Mouse (Mus musculus) urinary bladder, adult 18-20 months (tissue): Measurements from ENCODE around the gene Fam111a.
A peak's percentile ranks its signal among the peaks of the same experiment; 100 is the strongest.
"Not testable (repeated sequence)": the region's sequence is repeated elsewhere in the genome, so short reads cannot be mapped to it uniquely, and the experiment has no call there.

Experiments
- DNase-seq, 2 experiments: peaks; one replicate each; pipeline ENCODE4 v3.0.0; 2022; ENCODE audit warnings: low spot score in 2 of 2, mixed read lengths in 2 of 2

Fam111a gene

GRCm38 (mm10) chr19:12545440-12545839 lies at the start of gene Fam111a:
TSS of gene Fam111a (plus strand) at chr19:12545740.
- not testable (repeated sequence) for DNase-seq

DNA sequence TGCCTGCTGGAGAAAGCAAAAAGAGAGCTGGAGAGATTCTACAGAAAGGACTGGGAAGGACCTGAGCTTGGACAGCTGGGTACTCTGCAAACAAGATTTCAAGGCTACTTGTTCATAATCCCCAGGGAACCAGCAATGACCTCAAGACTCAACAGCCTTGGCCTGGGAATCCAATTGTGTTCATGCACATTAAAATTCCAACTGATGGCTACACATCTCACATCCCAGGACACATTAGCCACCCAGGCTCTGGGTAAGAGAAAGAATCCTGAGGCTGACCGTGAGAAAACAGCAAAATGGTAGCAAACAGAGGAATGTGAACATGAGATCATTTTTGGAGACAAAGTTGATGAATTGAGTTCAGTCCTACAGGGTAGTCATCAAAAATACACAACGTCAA lies 49.3 kb upstream of the Fam111a start:
- no peak for DNase-seq

DNA sequence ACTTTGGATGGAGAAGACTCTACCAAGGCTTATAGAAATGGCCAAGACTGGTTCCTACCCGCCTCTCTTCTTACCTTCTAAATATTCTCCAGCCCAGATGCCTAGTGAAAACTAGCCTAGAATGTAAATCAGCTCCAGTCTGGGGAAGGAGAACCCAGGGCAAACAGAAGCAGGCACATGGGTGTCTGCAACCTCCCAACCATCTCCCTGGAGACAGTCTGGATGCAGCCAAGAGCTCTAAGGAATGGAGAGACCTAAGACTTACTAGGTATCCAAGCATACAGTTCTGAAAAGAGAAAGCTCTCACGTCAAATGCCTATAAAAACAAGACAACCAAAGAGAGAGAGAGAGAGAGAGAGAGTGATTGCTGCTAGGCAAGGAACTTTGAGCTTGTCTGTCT lies 47.6 kb upstream of the Fam111a start:
- DNase-seq: no peak

DNA sequence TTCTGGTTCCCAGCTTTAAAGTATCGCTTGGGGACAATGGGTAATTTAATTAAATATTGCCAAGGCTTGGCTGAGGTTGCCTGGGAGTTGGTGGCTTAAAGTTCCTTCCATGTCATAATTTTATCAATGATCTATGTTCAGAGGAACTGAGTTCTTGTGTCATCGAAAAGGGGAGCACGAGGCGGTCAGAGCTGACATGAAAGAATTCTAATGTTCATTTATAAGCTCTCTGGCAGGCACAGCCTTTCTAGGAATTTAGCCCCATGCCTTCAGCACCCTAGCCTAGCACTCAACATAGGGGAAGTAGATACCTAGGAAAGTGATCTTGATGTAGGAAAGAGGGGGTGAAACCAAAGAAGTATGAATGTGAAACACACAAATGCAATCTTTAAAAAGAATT lies 47.2 kb upstream of the Fam111a start:
- DNase-seq: no peak

GRCm38 (mm10) chr19:12498941-12499340 lies 46.6 kb upstream of the Fam111a start:
- no peak for DNase-seq

- no peak for DNase-seq
These were observed 46.1 kb upstream of the Fam111a start for GRCm38 (mm10) chr19:12499485-12499884.

DNA sequence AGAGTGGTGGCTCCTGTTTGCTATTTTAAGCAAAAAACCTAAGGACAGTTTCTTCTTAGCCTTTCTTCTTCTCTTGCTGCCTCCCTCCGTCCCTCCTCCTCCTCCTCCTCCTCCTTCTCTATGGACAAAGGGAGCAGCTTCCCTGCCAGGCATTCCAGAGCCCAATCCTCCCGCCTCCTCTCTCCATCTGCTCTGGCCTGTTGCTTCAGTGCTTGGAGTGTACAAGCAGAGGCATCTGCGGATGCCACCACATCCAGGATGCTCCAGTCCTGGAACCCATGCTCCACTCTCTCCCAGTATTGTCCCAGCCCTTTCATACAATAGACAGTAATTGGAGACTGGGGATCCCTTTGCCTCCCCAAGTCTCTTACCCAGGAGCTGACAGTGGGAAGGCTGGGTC lies 45.4 kb upstream of the Fam111a start:
- no peak for DNase-seq

DNA sequence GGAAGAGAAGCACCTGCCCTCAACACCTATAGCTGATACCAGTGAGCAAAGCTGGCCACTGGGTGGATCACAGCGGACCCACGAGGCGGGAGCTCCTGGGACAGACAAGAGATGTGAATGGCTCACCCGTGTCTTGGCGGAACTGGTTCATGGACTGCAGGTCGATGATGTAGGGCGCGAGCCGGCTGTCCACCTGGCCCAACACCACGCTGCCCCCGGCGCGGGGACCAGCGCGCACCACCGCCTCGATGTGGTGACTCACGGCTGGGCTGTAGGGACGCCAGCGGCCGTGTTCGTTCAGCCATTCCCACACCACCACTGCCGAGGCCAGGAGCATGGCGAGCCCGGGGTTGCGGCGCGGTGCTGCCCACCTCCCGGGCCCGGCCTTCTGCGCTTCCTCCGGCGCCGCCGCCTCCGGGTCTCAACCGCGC lies 44.6 kb upstream of the Fam111a start:
- DNase-seq: peak in 1 of 2 experiments; percentile 63

GRCm38 (mm10) chr19:12501370-12502347 lies 43.9 kb upstream of the Fam111a start, which contains the start of gene Dtx4:
TSS of gene Dtx4 (minus strand) at chr19:12501454.
- peak; percentile 89 to 93 for DNase-seq

DNA sequence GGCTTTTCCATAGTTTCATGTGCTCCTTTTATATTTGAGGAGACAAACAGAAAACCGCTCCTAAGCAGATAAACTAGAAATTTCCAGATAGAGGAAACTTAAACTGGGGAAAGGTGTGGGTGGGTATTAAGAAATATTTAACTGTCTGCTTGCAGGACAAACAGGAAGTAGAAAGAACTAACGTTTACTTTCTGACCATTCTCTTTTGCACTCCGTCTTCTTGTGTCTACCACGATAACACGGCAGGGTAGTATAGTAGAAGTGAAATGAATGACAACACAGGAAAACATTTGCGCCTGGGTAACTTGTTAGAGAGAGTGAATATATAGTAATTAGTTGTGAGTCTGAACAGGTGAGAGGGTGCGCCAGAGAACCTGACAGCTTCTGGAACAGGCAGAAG lies 42.8 kb upstream of the Fam111a start:
- DNase-seq: no peak

- no peak for DNase-seq
These were observed 30.9 kb upstream of the Fam111a start for GRCm38 (mm10) chr19:12514621-12515020.

GRCm38 (mm10) chr19:12517671-12518540 lies 27.6 kb upstream of the Fam111a start:
- DNase-seq: peak; percentile 42 to 51

DNA sequence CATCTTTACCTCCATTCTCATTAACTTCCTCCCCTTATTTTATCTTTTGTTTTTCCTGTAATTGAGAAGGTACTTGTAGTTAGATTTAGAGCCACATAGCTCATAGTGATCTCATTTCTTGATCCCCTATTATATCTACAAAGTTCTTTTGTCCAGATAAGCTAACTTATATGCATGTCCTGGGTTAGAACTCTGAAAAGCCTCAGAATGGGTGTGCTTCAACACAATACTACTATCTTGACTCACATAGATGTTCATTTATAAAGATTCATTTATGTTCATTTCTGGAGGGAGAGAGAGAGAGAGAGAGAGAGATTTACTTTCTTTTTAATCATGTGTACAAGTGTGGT lies 27.0 kb upstream of the Fam111a start:
- DNase-seq: no peak

DNA sequence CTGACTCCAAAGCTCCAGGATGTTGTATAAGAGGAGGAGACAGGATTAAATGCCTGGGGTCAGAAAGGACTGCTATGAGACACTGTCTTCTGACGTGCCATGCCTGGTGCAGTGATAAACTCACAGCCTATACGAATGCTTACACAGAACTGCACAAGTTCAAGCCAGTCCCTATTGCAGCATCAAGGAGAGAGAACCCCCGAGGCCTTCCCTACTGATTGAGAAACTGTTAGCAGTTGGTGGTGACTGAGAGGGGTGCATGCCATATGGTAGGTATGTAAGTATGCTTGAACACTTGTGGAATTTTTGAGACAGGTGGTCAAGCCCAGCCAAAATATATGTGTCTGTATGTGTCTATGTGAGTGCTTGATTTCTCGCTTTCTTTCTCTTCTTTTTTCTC lies 22.2 kb upstream of the Fam111a start:
- no peak for DNase-seq

DNA sequence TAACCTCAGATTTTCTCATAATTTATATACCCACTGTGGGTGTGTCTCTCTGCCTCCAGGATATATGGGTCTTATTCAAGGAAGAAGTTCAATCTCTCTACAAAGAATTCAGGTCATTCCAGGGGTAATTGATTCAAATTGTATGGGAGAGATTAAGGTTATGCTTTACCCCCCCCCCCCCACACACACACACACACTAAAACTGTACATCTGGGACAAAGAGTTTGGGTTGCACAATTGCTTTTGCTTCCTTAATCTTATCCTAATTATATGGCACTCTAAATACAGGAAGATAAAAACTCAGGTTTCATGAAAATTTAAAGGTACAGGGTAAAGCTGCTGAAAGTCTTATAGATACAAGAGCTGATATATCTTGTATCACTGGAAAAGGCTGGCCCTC lies 8.4 kb upstream of the Fam111a start:
- no peak for DNase-seq

GRCm38 (mm10) chr19:12539975-12540374 lies 5.6 kb upstream of the Fam111a start:
- no peak for DNase-seq

- DNase-seq: no peak
These were observed 4.8 kb upstream of the Fam111a start for GRCm38 (mm10) chr19:12540727-12541126.

DNA sequence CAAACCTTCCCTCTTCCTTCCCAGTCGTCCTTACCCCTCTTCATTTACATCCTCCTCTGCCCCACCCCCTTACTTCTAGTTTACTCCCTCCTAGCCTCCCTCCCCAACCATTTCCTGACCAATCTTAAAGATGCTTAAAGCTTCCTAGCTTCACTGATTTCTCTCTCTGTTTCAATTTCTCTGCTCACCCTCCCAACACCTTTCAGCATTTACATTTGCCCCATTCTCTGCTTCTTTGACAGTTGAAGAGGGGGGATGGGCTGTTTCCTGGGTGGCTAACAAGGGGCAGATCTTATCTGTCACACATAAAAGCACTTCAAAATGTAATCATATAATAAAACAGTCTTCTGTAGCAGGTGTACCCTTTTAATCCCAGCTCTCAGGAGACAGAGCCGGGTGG lies 3.9 kb upstream of the Fam111a start:
- DNase-seq: no peak

- DNase-seq: no peak
These were observed 3.6 kb downstream of the Fam111a start for GRCm38 (mm10) chr19:12549166-12549565.

- DNase-seq: no peak
These were observed 4.7 kb downstream of the Fam111a start for GRCm38 (mm10) chr19:12550005-12550942.

DNA sequence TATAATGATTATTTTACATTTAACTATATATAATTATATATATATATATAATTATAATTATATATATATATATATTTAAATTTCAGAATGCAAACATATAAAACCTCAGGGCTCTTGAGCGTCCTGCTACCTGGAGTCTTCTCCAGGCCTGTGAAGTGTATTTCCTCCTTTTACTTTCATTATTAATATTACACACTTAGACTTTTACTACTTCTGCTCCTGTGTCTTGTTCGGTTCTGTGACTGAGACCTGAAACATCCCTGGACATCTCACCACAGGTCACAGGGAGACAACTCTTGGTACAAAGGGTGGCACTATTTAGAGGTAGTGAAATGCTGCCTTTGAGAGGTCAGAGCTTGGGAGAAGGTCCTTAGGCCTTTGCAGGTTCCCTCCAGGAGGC lies 10.8 kb downstream of the Fam111a start:
- DNase-seq: no peak
